Mouse (Mus musculus) kidney, embryonic 14.5 days (tissue): ENCODE results near the gene Gas2. TPM values are rescaled to one million over a fixed set of nuclear protein-coding genes. Genes with fewer than 3 reads are reported as not detected.

Experiments
- ATAC-seq: fragments of 200-750 bp; cut with Nextera tagmentation; 2 replicates; pipeline ENCODE4 v1.8.0; 2017; ENCODE audit warnings: moderate number of reproducible peaks, mild to moderate bottlenecking, moderate TSS enrichment, moderate library complexity; ENCODE audit not compliant: low FRiP score, low TSS enrichment
- H3K27ac ChIP-seq: fragments of 300-500 bp; sonication (generic); 2 replicates; pipeline ENCODE4 v1.5.1; 2014; ENCODE audit warnings: low read depth, mild to moderate bottlenecking, low read length, moderate library complexity, mixed read lengths
- H3K27me3 ChIP-seq: fragments of 300-500 bp; sonication (generic); 2 replicates; pipeline ENCODE4 v1.6.1; 2014; ENCODE audit warnings: mild to moderate bottlenecking, low read length; ENCODE audit not compliant: control insufficient read depth, insufficient read depth
- H3K36me3 ChIP-seq: fragments of 300-500 bp; sonication (generic); 2 replicates; pipeline ENCODE4 v1.6.1; 2014; ENCODE audit warnings: low read length, mixed read lengths; ENCODE audit not compliant: control insufficient read depth, insufficient read depth
- H3K4me1 ChIP-seq: fragments of 300-500 bp; sonication (generic); 2 replicates; pipeline ENCODE4 v1.6.1; 2014; ENCODE audit warnings: low read length, mixed read lengths; ENCODE audit not compliant: control insufficient read depth, insufficient read depth
- H3K4me2 ChIP-seq: fragments of 300-500 bp; sonication (generic); replicated peaks from 2 replicates; pipeline ENCODE4 v1.6.1; 2014; ENCODE audit warnings: low read depth, mild to moderate bottlenecking, low read length
- H3K4me3 ChIP-seq: fragments of 300-500 bp; sonication (generic); 2 replicates; pipeline ENCODE4 v1.5.1; 2014; ENCODE audit warnings: mild to moderate bottlenecking, low read length
- H3K9ac ChIP-seq: fragments of 300-500 bp; sonication (generic); 2 replicates; pipeline ENCODE4 v1.6.1; 2014; ENCODE audit warnings: low read depth, mild to moderate bottlenecking, low read length, moderate library complexity
- H3K9me3 ChIP-seq: fragments of 300-500 bp; sonication (generic); 2 replicates; pipeline ENCODE4 v1.6.1; 2016; ENCODE audit warnings: low read length; ENCODE audit not compliant: control insufficient read depth
- WGBS: fragments of 180-500 bp; shearing (Covaris S2); extraction: QIAGEN DNeasy Blood & Tissue Kit; methylation state at CpG from one replicate; pipeline ENCODE4 v1.1.7; 2014; 5-methylcytosine and 5-hydroxymethylcytosine counted together
- polyA plus RNA-seq: library from polyadenylated mRNA; unstranded; fragments of >200 nt; fragmentation: Nextera tagmentation; extraction: Ambion mirVana; gene quantifications from 2 replicates; pipeline ENCODE4 v1.2.1, GENCODE M21; 2014

The Gas2 gene
- polyA plus RNA-seq, 1 experiment from 2014 or later, result 77.5 TPM

DNA sequence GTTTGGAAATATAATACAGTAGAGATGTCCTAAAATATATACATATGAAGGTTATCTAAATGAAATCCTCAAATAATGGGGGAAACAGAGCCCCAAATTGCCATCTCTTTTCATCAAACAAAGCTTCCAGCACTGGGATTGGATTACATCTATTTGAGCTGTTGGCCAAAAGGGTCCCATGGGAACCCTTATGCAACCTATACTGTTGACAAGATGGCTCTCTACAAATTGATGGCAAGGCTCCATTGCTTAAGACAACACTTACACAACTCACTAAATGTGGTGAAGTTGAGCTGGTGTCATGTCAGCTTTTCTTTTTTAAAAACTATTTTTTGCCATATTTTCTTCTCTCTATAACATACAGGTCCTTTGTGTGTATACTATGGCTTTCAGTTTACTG lies 14.5 kb downstream of the Gas2 start:
- Histone ChIP-seq H3K36me3 (no peaks in the 10 kb centered on the region), H3K4me1 (peaks cover 6% of the 10 kb centered on the region; the same call in 1 of the 2 replicates), H3K4me2 (no peak overlapping the region), H3K4me3 (no peak overlapping the region), H3K27me3 (no peaks in the 10 kb centered on the region), H3K27ac (no peak overlapping the region), H3K9me3 (no peaks in the 10 kb centered on the region), H3K9ac (no peak overlapping the region)
- no peak for ATAC-seq

- peak; percentile 89 for ATAC-seq
- Histone ChIP-seq H3K27ac (peak overlapping the region; percentile 96), H3K27me3 (no peaks in the 10 kb centered on the region), H3K9ac (peak overlapping the region; percentile 71), H3K4me1 (peaks cover 6% of the 10 kb centered on the region; the same call in 1 of the 2 replicates), H3K36me3 (no peaks in the 10 kb centered on the region), H3K4me2 (peak overlapping the region; percentile 89), H3K9me3 (no peaks in the 10 kb centered on the region), H3K4me3 (peak overlapping the region; percentile 50)
- 1% methylated on average over 8 of the region's 8 CpGs for WGBS
Measured at GRCm38 (mm10) chr7:51878730-51879129, 16.9 kb downstream of the Gas2 start.

DNA sequence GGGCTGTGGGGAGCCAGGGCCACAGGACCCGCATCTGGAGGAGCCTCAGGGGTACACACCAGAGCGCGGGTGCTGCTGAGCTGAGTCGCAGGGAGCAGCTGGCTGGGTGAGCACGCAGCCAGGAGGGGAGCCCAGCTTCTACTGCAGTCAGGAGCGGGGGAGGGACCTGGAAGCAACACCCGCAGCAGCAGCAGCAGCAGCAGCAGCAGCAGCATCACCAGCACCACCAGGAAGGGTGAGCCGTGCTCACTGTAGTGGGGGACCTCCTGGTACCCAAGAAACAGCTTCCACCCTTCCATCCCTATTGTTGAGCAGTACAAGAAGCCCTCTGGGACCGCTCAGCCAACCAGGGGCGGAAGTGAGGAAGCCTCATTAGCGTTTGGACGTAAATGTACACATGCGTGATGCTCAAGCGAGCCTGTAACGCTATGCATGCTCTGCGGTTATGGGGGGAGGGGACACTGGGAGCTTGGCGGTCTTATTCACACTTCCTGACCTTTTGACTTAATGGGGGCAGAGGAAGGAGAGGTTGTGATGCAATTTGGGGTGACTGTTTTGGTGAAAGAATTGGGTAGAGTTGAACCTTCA lies 17.4 kb downstream of the Gas2 start:
- peak overlapping the region; percentile 71 for H3K9ac ChIP-seq
- peak overlapping the region; percentile 50 for H3K4me3 ChIP-seq
- H3K4me1 ChIP-seq, result peaks cover 6% of the 10 kb centered on the region; the same call in 1 of the 2 replicates
- no peaks in the 10 kb centered on the region for H3K9me3 ChIP-seq
- under 1% methylated on average over 17 of the region's 17 CpGs for WGBS
- peak overlapping the region; percentile 89 for H3K4me2 ChIP-seq
- H3K27me3 ChIP-seq, result no peaks in the 10 kb centered on the region
- peak; percentile 93 for ATAC-seq
- peak overlapping the region; percentile 96 for H3K27ac ChIP-seq
- H3K36me3 ChIP-seq, result no peaks in the 10 kb centered on the region

DNA sequence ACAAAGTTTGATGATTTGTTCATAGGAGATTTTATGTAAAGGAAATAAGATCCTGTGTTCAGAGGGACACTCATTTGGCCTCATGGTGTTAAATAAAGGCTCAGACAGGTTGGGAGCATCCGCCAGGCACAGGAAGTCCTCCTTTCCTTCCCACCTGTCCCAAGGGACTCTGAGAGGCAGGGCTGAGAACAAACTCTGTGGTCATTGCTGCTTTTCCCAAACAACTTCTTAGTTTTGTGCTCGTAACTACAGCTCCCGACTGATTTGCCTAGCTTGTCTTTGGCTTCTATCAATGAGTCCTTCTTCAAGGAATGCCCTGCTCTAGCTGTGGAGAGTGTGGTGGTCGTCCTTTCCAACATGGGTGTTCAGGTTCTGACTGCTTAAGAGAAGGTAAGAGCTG lies 18.3 kb downstream of the Gas2 start:
- Histone ChIP-seq H3K27me3 (no peaks in the 10 kb centered on the region), H3K9ac (no peak overlapping the region; the same call in 1 of the 2 replicates), H3K4me1 (peaks cover 6% of the 10 kb centered on the region; the same call in 1 of the 2 replicates), H3K36me3 (no peaks in the 10 kb centered on the region), H3K4me3 (no peak overlapping the region; the same call in 1 of the 2 replicates), H3K4me2 (peak overlapping the region; percentile 89), H3K27ac (peak overlapping the region; percentile 0; the same call in 1 of the 2 replicates), H3K9me3 (no peaks in the 10 kb centered on the region)
- ATAC-seq, result no peak
- WGBS, result 54% methylated on average over 4 of the region's 4 CpGs

- H3K9ac ChIP-seq, result no peak overlapping the region
- peaks cover 5% of the 10 kb centered on the region; the same call in 1 of the 2 replicates for H3K4me1 ChIP-seq
- H3K9me3 ChIP-seq, result no peaks in the 10 kb centered on the region
- peak; percentile 70; the same call in 1 of the 2 replicates for ATAC-seq
- H3K27me3 ChIP-seq, result no peaks in the 10 kb centered on the region
- no peak overlapping the region for H3K4me3 ChIP-seq
- WGBS, result 29% methylated on average over 3 of the region's 3 CpGs
- H3K4me2 ChIP-seq, result no peak overlapping the region
- no peaks in the 10 kb centered on the region for H3K36me3 ChIP-seq
- H3K27ac ChIP-seq, result no peak overlapping the region
Measured at GRCm38 (mm10) chr7:51885345-51885744, 23.5 kb downstream of the Gas2 start.

DNA sequence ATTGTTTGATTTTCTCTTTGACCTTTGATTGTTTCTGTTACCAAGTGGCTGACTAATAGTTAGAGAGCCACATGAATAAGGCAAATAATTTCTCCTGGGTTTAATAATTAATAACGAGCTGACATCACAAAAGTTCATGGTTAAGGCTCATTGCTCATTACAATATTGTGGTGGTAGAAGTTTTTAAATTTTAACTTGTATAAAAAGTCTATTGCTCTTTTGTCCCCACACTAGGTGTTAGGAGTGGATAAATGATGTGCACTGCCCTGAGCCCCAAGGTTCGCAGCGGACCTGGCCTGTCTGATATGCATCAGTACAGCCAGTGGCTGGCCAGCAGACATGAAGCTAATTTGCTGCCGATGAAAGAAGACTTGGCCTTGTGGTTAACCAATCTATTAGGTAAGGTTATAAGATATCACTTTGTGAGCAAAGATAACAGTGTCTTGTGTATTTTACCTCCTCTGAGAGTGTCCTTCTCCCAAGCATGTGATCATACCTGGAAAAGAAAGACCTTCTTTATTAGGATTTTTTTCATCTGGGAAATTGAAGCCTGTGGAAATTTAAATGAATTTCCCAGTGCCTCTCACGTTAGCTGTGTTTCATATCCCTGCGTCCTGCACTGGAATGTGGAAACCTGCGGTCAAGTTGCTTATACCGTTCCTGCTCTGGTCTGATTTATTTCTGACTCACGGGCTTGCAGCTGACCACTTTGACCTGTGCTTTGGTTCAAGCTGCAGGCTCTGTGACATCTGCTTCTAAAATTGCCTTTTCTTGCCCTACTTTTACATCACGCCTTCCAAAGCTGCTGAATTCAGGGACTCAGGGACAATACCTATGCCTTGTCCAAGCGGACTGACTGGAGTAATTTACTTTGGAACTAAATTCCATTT lies 26.1 kb downstream of the Gas2 start:
- H3K9me3 ChIP-seq, result no peaks in the 10 kb centered on the region
- 37% methylated on average over 11 of the region's 11 CpGs for WGBS
- H3K4me2 ChIP-seq, result no peak overlapping the region
- no peak overlapping the region for H3K27ac ChIP-seq
- 0 out of 2 replicates have a peak, but pooled peaks have one; percentile 54 for ATAC-seq
- H3K4me1 ChIP-seq, result peaks cover 5% of the 10 kb centered on the region; the same call in 1 of the 2 replicates
- H3K27me3 ChIP-seq, result no peaks in the 10 kb centered on the region
- H3K4me3 ChIP-seq, result no peak overlapping the region
- H3K9ac ChIP-seq, result no peak overlapping the region
- no peaks in the 10 kb centered on the region for H3K36me3 ChIP-seq

- no peak overlapping the region for H3K4me3 ChIP-seq
- no peak overlapping the region for H3K9ac ChIP-seq
- H3K27ac ChIP-seq, result no peak overlapping the region
- no peaks in the 10 kb centered on the region for H3K9me3 ChIP-seq
- no peak for ATAC-seq
- no peaks in the 10 kb centered on the region for H3K36me3 ChIP-seq
- H3K4me1 ChIP-seq, result peaks cover 5% of the 10 kb centered on the region; the same call in 1 of the 2 replicates
- WGBS, result 90% methylated on average over 7 of the region's 7 CpGs
- no peak overlapping the region for H3K4me2 ChIP-seq
- no peaks in the 10 kb centered on the region for H3K27me3 ChIP-seq
Measured at GRCm38 (mm10) chr7:51889601-51890000, 27.8 kb downstream of the Gas2 start.

- Histone ChIP-seq H3K4me2 (no peak overlapping the region), H3K4me1 (0 out of 2 replicates have a peak, but pooled peaks cover under 1% of the 10 kb centered on the region), H3K9ac (no peak overlapping the region), H3K27ac (no peak overlapping the region), H3K36me3 (no peaks in the 10 kb centered on the region), H3K9me3 (no peaks in the 10 kb centered on the region), H3K27me3 (no peaks in the 10 kb centered on the region), H3K4me3 (no peak overlapping the region)
- 92% methylated on average over 1 of the region's 1 CpGs for WGBS
- no peak for ATAC-seq
Measured at GRCm38 (mm10) chr7:51892224-51892965, 30.6 kb downstream of the Gas2 start.
